Mouse (Mus musculus) heart, embryonic 15.5 days (tissue): ENCODE measurements around the gene Ccdc106. TPM values are rescaled to one million over a fixed set of nuclear protein-coding genes. Genes with fewer than 3 reads are reported as not detected.

Source experiments
- ATAC-seq: fragments of 200-750 bp; cut with Nextera tagmentation; replicated peaks from 2 replicates; pipeline ENCODE4 v1.8.0; 2017; ENCODE audit warnings: low read depth, moderate TSS enrichment; ENCODE audit not compliant: insufficient number of reproducible peaks, insufficient read depth, low FRiP score
- H3K27ac ChIP-seq: fragments of 300-500 bp; sonication (generic); 2 replicates; pipeline ENCODE4 v1.5.1; 2015; ENCODE audit warnings: mild to moderate bottlenecking, inconsistent platforms
- H3K27me3 ChIP-seq: fragments of 300-500 bp; sonication (generic); 2 replicates; pipeline ENCODE4 v1.6.1; 2015; ENCODE audit warnings: inconsistent platforms
- H3K36me3 ChIP-seq: fragments of 300-500 bp; sonication (generic); 2 replicates; pipeline ENCODE4 v1.6.1; 2015; ENCODE audit warnings: mild to moderate bottlenecking, inconsistent platforms
- H3K4me1 ChIP-seq: fragments of 300-500 bp; sonication (generic); replicated peaks from 2 replicates; pipeline ENCODE4 v1.6.1; 2015; ENCODE audit warnings: inconsistent platforms
- H3K4me2 ChIP-seq: fragments of 300-500 bp; sonication (generic); 2 replicates; pipeline ENCODE4 v1.6.1; 2015; ENCODE audit warnings: inconsistent platforms, mild to moderate bottlenecking, moderate library complexity
- H3K4me3 ChIP-seq: fragments of 300-500 bp; sonication (generic); 2 replicates; pipeline ENCODE4 v1.5.1; 2015; ENCODE audit warnings: mild to moderate bottlenecking, inconsistent platforms
- H3K9ac ChIP-seq: fragments of 300-500 bp; sonication (generic); 2 replicates; pipeline ENCODE4 v1.6.1; 2015; ENCODE audit warnings: mild to moderate bottlenecking, inconsistent platforms
- H3K9me3 ChIP-seq: fragments of 300-500 bp; sonication (generic); replicated peaks from 2 replicates; pipeline ENCODE4 v1.6.1; 2016; ENCODE audit warnings: inconsistent platforms
- WGBS: fragments of 180-500 bp; shearing (Covaris S2); methylation state at CpG from one replicate; pipeline ENCODE4 v1.1.7; 2015; ENCODE audit warnings: mixed read lengths; 5-methylcytosine and 5-hydroxymethylcytosine counted together
- polyA plus RNA-seq: library from polyadenylated mRNA; unstranded; fragments of >200 nt; fragmentation: Nextera tagmentation; extraction: Ambion mirVana; gene quantifications from 2 replicates; pipeline ENCODE4 v1.2.1, GENCODE M21; 2015

Gene Ccdc106
- polyA plus RNA-seq, 1 experiment from 2014 or later = 1.7 TPM

DNA sequence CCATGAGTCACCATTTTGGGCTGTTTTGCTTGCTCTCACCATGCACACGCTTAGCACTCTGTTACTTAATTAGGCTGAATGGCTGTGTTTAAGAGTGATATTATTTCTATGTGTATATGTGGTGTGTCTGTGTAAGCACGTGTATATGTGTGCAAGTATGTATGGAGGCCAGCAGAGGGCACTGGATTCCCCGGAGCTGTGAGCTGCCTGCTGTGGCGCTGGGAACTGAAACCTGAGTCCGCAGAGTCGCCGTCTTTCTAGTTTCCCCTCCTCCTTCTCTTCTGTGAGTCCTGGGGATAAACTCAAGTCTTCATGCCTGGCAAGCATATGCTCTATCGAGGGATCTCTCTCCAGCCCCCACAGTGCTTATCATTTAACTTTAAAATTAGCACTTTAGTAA is 88.9 kb downstream of the Ccdc106 start:
- Histone ChIP-seq H3K9me3 (no peaks in the 10 kb centered on the region), H3K4me1 (no peaks in the 10 kb centered on the region), H3K4me3 (no peak overlapping the region), H3K4me2 (no peak overlapping the region), H3K27me3 (no peaks in the 10 kb centered on the region), H3K36me3 (no peaks in the 10 kb centered on the region), H3K9ac (no peak overlapping the region), H3K27ac (no peak overlapping the region)
- ATAC-seq = no peak
- WGBS = 80% methylated on average over 8 of the region's 8 CpGs

Other genes starting within 250 kb of the Ccdc106 start
- not detected in 2 replicates for gene Fam71e2, start 249.3 kb upstream of the Ccdc106 start, polyA plus RNA-seq
- 0.06 TPM in 1 of 2 replicates, not detected in the other for gene Il11, start 237.7 kb upstream of the Ccdc106 start, polyA plus RNA-seq
- 0.25 TPM in 1 of 2 replicates, not detected in the other for gene Tmem190, start 237.6 kb upstream of the Ccdc106 start, polyA plus RNA-seq
- gene Tmem238, start 230.9 kb upstream of the Ccdc106 start, polyA plus RNA-seq = 4.2 and 5.0 TPM in 2 replicates
- 197 and 209 TPM in 2 replicates for gene Rpl28, start 227.7 kb upstream of the Ccdc106 start, polyA plus RNA-seq
- 283 and 347 TPM in 2 replicates for gene Ube2s, start 208.0 kb upstream of the Ccdc106 start, polyA plus RNA-seq
- 0.05 and 0.14 TPM in 2 replicates for gene Shisa7, start 175.9 kb upstream of the Ccdc106 start, polyA plus RNA-seq
- gene Isoc2b, start 150.3 kb upstream of the Ccdc106 start, polyA plus RNA-seq = 3.0 and 4.8 TPM in 2 replicates
- gene Isoc2a, start 143.4 kb upstream of the Ccdc106 start, polyA plus RNA-seq = 1.3 and 1.6 TPM in 2 replicates
- not detected in 2 replicates for gene Gm36210, start 114.0 kb upstream of the Ccdc106 start, polyA plus RNA-seq
- 2.1 and 3.0 TPM in 2 replicates for gene Zfp628, start 105.3 kb upstream of the Ccdc106 start, polyA plus RNA-seq
- gene Nat14, start 98.5 kb upstream of the Ccdc106 start, polyA plus RNA-seq = 4.2 and 5.3 TPM in 2 replicates
- 2.6 and 3.3 TPM in 2 replicates for gene Ssc5d, start 94.8 kb upstream of the Ccdc106 start, polyA plus RNA-seq
- gene Sbk2, start 56.1 kb upstream of the Ccdc106 start, polyA plus RNA-seq = 4.8 and 5.3 TPM in 2 replicates
- gene Sbk3, start 49.4 kb upstream of the Ccdc106 start, polyA plus RNA-seq = 0.33 and 0.55 TPM in 2 replicates
- gene Zfp579, start 24.4 kb upstream of the Ccdc106 start, polyA plus RNA-seq = 22.5 and 26.7 TPM in 2 replicates
- 11.3 and 12.1 TPM in 2 replicates for gene Zfp524, start 6.1 kb upstream of the Ccdc106 start, polyA plus RNA-seq
- gene Fiz1, start 5.9 kb upstream of the Ccdc106 start, polyA plus RNA-seq = 26.2 and 31.4 TPM in 2 replicates
- gene Gm44973, start 5.1 kb upstream of the Ccdc106 start, polyA plus RNA-seq = 0.78 TPM in 1 of 2 replicates, not detected in the other
- gene Zfp865, start 177 bp upstream of the Ccdc106 start, polyA plus RNA-seq = 3.3 and 5.5 TPM in 2 replicates
- gene 4632433K11Rik, start 13.6 kb downstream of the Ccdc106 start, polyA plus RNA-seq = not detected in 2 replicates
- 5.4 and 6.5 TPM in 2 replicates for gene Zfp784, start 17.9 kb downstream of the Ccdc106 start, polyA plus RNA-seq
- gene Zfp580, start 31.0 kb downstream of the Ccdc106 start, polyA plus RNA-seq = 14.7 and 17.2 TPM in 2 replicates
- 63.0 and 78.8 TPM in 2 replicates for gene U2af2, start 41.6 kb downstream of the Ccdc106 start, polyA plus RNA-seq
- 43.1 and 57.0 TPM in 2 replicates for gene Epn1, start 59.7 kb downstream of the Ccdc106 start, polyA plus RNA-seq
- gene Rfpl4, start 96.4 kb downstream of the Ccdc106 start, polyA plus RNA-seq = not detected in 2 replicates
- gene Rasl2-9, start 105.4 kb downstream of the Ccdc106 start, polyA plus RNA-seq = 1.3 and 1.7 TPM in 2 replicates
- not detected in 2 replicates for gene Vmn1r55, start 129.1 kb downstream of the Ccdc106 start, polyA plus RNA-seq
- gene Vmn1r56, start 176.2 kb downstream of the Ccdc106 start, polyA plus RNA-seq = not detected in 2 replicates
- gene Vmn1r57, start 197.9 kb downstream of the Ccdc106 start, polyA plus RNA-seq = not detected in 2 replicates